Mouse (Mus musculus): ENCODE results near the gene Shisa4. TPM values are rescaled to one million over a fixed set of nuclear protein-coding genes. Genes with fewer than 3 reads are reported as not detected.

Shisa4 gene
- total and polyA plus RNA-seq, 3 experiments: 2.2 to 10.4 (median 2.3) TPM

DNA sequence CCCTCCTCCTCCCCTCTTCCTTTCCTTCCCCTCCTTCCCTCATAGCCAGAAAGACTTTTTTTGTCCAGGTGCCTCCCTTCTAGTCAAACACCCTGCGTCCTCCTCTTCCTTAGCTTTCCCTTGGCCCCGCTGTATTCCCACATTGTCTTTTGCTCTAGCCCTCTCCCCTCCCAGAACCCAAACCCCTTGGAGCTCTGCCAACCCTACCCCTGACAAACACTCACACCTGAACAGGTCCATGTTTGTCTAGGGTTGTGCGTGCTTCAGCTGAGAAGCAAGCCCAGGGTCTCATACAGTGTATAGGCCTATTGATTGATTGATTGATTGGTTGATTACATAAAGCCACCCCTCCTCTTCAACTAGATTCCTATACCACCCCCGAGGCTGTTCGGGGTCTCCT, 5.6 kb downstream of the Shisa4 start:
- Histone ChIP-seq H3K36me3 (ENCODE audit: control insufficient read depth, insufficient read depth, low read length) (no peaks in the 10 kb centered on the region), H3K27me3 (ENCODE audit: control insufficient read depth, insufficient read depth, low read length) (no peaks in the 10 kb centered on the region), H3K9ac (ENCODE audit: low read depth, low read length) (no peak overlapping the region), H3K4me1 (ENCODE audit: control insufficient read depth, insufficient read depth, low read length) (peaks cover 2% of the 10 kb centered on the region), H3K4me3 (no peak overlapping the region), H3K79me2 (replicated peaks; ENCODE audit: control insufficient read depth, insufficient read depth, low read length) (no peaks in the 10 kb centered on the region), H3K27ac (no peak overlapping the region)
- no peak for DNase-seq
- 90% methylated on average over 5 of the region's 5 CpGs for WGBS
- TF ChIP-seq EP300 (IDR thresholded peaks at IDR 0.05; ENCODE audit: insufficient read depth, low read depth, low read length): no peak
- TF ChIP-seq POLR2A (IDR thresholded peaks at IDR 0.05; ENCODE audit: insufficient read depth, low read depth, low read length): no peak
- no peak for TF ChIP-seq CTCF (IDR thresholded peaks at IDR 0.05)
- intact Hi-C loops (cut with DNase I): loop anchor here (2.0 to 5.0 kb wide), 5 partner anchors 57 to 257 kb away; partner anchors contain the start of genes Elf3 and Timm17a

DNA sequence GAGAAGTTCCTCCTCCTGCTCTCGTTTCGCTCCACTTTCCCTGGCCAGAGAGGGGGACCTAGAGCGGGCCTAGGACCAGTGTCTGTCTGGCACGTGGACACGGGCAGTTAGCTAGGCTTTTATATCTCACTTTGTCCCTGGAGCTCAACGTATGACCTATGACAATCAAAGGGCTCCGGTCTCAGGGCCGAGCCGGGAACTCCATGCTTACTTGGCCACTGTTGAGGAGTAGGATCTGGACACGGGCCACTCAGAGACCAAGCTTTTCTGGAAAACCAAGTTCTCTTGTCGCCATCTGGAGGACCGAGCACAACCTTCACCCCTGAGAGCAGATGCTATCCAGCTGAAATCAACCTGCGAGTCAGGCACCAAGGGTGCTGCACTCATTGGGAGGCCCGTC, 6.1 kb downstream of the Shisa4 start:
- H3K9ac ChIP-seq (ENCODE audit: low read depth, low read length): 0 out of 2 replicates have a peak overlapping the region, but pooled peaks have one; percentile 31
- peaks cover 2% of the 10 kb centered on the region for H3K4me1 ChIP-seq (ENCODE audit: control insufficient read depth, insufficient read depth, low read length)
- H3K4me3 ChIP-seq: peak overlapping the region; percentile 56
- H3K36me3 ChIP-seq (ENCODE audit: control insufficient read depth, insufficient read depth, low read length): no peaks in the 10 kb centered on the region
- no peaks in the 10 kb centered on the region for H3K27me3 ChIP-seq (ENCODE audit: control insufficient read depth, insufficient read depth, low read length)
- intact Hi-C loops (cut with DNase I): loop anchor here (1.0 to 5.0 kb wide), 6 partner anchors 57 to 257 kb away; partner anchors contain the start of genes Elf3 and Timm17a
- peak; percentile 63 to 69 for DNase-seq
- no peaks in the 10 kb centered on the region for H3K79me2 ChIP-seq (replicated peaks; ENCODE audit: control insufficient read depth, insufficient read depth, low read length)
- WGBS: 10% methylated on average over 14 of the region's 14 CpGs
- H3K27ac ChIP-seq: no peak overlapping the region
- peak; percentile 65 for TF ChIP-seq CTCF (IDR thresholded peaks at IDR 0.05)
- TF ChIP-seq POLR2A (IDR thresholded peaks at IDR 0.05; ENCODE audit: insufficient read depth, low read depth, low read length): no peak
- no peak for TF ChIP-seq EP300 (IDR thresholded peaks at IDR 0.05; ENCODE audit: insufficient read depth, low read depth, low read length)

DNA sequence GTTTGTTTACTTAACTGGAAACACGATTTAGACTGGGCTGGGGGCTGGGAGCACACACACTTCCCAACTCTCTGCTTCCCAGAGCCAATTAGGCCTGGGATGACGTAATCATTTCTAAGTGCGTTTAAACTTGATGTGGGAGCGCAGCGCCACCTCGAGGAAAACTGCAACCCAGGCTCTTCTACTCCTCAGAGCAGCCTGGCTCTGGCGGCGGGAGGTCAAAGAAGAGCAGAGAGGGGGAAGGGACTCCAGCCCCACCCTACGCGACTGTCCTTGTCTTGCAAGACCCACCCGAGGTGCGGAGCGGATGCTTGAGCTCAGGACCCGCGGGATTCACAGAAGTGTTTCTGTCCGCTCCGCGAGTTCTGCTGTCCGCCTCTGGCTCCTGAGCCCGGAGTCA, 6.8 kb downstream of the Shisa4 start:
- WGBS: 2% methylated on average over 20 of the region's 20 CpGs
- H3K27ac ChIP-seq: peak overlapping the region; percentile 51; the same call in 1 of the 2 replicates
- intact Hi-C loops (cut with DNase I): loop anchor here (1.0 to 5.0 kb wide), 6 partner anchors 56 to 256 kb away; partner anchors contain the start of genes Elf3 and Timm17a

DNA sequence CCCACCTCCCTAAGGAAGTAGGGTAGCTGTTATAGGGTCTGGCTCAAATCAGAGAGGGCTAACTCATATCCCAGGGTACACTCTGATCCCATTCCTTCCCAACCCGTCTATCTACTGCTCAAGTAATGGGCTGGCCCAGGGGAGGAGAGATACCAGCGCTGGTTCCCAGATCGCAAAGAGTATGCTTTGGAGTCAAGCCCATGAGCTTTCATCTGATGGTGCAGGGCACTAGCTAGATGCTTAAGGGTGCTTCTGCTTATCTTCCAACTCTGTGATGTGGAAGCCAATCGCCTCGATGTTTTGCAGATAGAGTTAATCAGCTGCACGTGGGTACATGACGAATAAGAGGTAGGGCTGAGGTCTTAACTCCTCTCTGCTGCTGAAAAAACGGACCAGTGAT, 7.4 kb downstream of the Shisa4 start:
- no peak for TF ChIP-seq CTCF (IDR thresholded peaks at IDR 0.05)
- no peak for TF ChIP-seq EP300 (IDR thresholded peaks at IDR 0.05; ENCODE audit: insufficient read depth, low read depth, low read length)
- TF ChIP-seq POLR2A (IDR thresholded peaks at IDR 0.05; ENCODE audit: insufficient read depth, low read depth, low read length): no peak
- Histone ChIP-seq H3K27ac (no peak overlapping the region), H3K79me2 (replicated peaks; ENCODE audit: control insufficient read depth, insufficient read depth, low read length) (no peaks in the 10 kb centered on the region), H3K4me3 (no peak overlapping the region), H3K9ac (ENCODE audit: low read depth, low read length) (no peak overlapping the region), H3K4me1 (ENCODE audit: control insufficient read depth, insufficient read depth, low read length) (peaks cover 2% of the 10 kb centered on the region), H3K36me3 (ENCODE audit: control insufficient read depth, insufficient read depth, low read length) (no peaks in the 10 kb centered on the region), H3K27me3 (ENCODE audit: control insufficient read depth, insufficient read depth, low read length) (no peaks in the 10 kb centered on the region)
- intact Hi-C loops (cut with DNase I): loop anchor here (5.0 kb wide), 3 partner anchors 55 to 255 kb away; partner anchors contain the start of gene Timm17a
- no peak for DNase-seq
- 52% methylated on average over 8 of the region's 8 CpGs for WGBS

More for the DNA sequence above, 6.8 kb downstream of the Shisa4 start:
- Histone ChIP-seq H3K4me1 (ENCODE audit: control insufficient read depth, insufficient read depth, low read length) (peaks cover 2% of the 10 kb centered on the region), H3K36me3 (ENCODE audit: control insufficient read depth, insufficient read depth, low read length) (no peaks in the 10 kb centered on the region), H3K79me2 (replicated peaks; ENCODE audit: control insufficient read depth, insufficient read depth, low read length) (no peaks in the 10 kb centered on the region), H3K9ac (ENCODE audit: low read depth, low read length) (peak overlapping the region; percentile 37), H3K27me3 (ENCODE audit: control insufficient read depth, insufficient read depth, low read length) (no peaks in the 10 kb centered on the region), H3K4me3 (peak overlapping the region; percentile 56)
- no peak for TF ChIP-seq POLR2A (IDR thresholded peaks at IDR 0.05; ENCODE audit: insufficient read depth, low read depth, low read length)
- TF ChIP-seq CTCF (IDR thresholded peaks at IDR 0.05): peak; percentile 97
- TF ChIP-seq EP300 (IDR thresholded peaks at IDR 0.05; ENCODE audit: insufficient read depth, low read depth, low read length): peak; percentile 77
- DNase-seq: peak; percentile 88

DNA sequence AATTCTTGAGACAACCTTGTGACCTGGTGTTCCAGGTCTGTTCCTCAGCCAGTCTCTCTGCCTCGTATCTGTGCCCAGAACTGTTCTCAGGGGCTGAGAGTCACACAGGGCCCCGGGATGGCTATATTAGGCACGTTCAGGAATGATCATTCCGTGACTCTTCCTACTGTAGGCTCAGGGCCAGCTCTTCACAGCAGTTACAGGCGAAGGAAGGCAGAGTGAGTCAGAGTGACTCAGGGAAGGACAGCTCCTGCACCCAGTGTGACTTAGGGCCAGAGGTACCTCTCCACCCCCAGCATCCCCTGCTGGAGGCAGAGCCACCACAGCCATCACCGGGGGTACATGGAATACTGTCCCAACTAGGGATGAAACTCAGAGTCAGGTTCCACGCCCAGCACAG, 8.0 kb downstream of the Shisa4 start:
- H3K36me3 ChIP-seq (ENCODE audit: control insufficient read depth, insufficient read depth, low read length): no peaks in the 10 kb centered on the region
- no peak for TF ChIP-seq POLR2A (IDR thresholded peaks at IDR 0.05; ENCODE audit: insufficient read depth, low read depth, low read length)
- TF ChIP-seq CTCF (IDR thresholded peaks at IDR 0.05): no peak
- TF ChIP-seq EP300 (IDR thresholded peaks at IDR 0.05; ENCODE audit: insufficient read depth, low read depth, low read length): no peak
- H3K27ac ChIP-seq: no peak overlapping the region
- intact Hi-C loops (cut with DNase I): loop anchor here (5.0 kb wide), 3 partner anchors 55 to 255 kb away; partner anchors contain the start of gene Timm17a
- peaks cover 2% of the 10 kb centered on the region for H3K4me1 ChIP-seq (ENCODE audit: control insufficient read depth, insufficient read depth, low read length)
- H3K27me3 ChIP-seq (ENCODE audit: control insufficient read depth, insufficient read depth, low read length): no peaks in the 10 kb centered on the region
- no peak overlapping the region for H3K9ac ChIP-seq (ENCODE audit: low read depth, low read length)
- H3K4me3 ChIP-seq: no peak overlapping the region
- H3K79me2 ChIP-seq (replicated peaks; ENCODE audit: control insufficient read depth, insufficient read depth, low read length): no peaks in the 10 kb centered on the region
- 49% methylated on average over 7 of the region's 7 CpGs for WGBS
- DNase-seq: no peak

DNA sequence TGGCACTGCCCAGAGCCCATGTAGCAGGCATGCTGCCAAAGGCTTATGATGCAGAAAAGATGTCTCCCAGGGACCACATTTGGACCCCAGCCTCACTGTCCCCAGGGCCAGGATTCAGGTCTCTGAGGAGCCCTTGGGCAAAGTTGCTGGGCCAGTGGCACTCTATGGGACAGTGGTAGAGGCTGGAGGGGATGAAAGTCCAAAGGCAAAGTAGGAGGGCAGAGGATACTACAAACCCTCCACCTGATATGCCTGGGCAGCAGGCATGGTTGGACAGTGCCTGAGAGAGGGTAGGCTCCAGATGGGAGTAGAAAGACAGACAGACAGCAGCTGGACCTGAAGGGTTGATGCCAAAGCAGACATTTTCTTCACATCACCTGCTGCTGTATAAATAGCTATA, 8.7 kb downstream of the Shisa4 start:
- no peaks in the 10 kb centered on the region for H3K27me3 ChIP-seq (ENCODE audit: control insufficient read depth, insufficient read depth, low read length)
- H3K27ac ChIP-seq: no peak overlapping the region
- intact Hi-C loops (cut with DNase I): loop anchor here (5.0 kb wide), 3 partner anchors 54 to 254 kb away; partner anchors contain the start of gene Timm17a
- TF ChIP-seq POLR2A (IDR thresholded peaks at IDR 0.05; ENCODE audit: insufficient read depth, low read depth, low read length): no peak
- no peaks in the 10 kb centered on the region for H3K79me2 ChIP-seq (replicated peaks; ENCODE audit: control insufficient read depth, insufficient read depth, low read length)
- H3K4me3 ChIP-seq: no peak overlapping the region
- H3K36me3 ChIP-seq (ENCODE audit: control insufficient read depth, insufficient read depth, low read length): no peaks in the 10 kb centered on the region
- DNase-seq: no peak
- no peak overlapping the region for H3K9ac ChIP-seq (ENCODE audit: low read depth, low read length)
- peaks cover 2% of the 10 kb centered on the region for H3K4me1 ChIP-seq (ENCODE audit: control insufficient read depth, insufficient read depth, low read length)
